9 mouse cellular contexts compared by ENCODE assay signal in the genomic region with DNA sequence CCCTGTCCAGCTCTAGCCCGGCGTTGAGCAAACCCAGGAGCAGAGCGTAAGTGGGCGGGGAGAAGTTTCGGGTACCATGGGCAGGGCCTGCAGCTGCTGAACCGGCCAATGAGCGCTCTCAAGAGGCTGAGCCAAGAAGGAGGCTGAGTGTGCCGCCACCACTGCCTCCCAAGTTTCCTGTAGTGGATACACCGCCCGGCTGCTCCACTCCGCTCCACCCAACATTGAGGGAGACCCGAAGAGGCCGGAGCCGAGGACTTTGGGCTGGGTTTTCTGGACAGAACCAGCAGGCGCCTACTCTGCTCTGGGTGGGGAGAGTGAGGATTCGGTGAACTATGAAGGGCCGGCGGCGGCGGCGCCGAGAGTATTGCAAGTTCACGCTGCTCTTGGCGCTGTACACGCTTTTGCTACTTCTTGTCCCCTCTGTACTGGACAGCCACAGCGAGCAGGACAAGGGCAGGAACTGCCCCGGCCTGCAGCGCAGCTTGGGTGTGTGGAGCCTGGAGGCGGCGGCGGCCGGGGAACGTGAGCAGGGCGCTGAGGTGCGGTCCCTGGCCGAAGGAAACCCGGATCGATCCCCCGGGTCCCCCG. TPM values are rescaled to one million over a fixed set of nuclear protein-coding genes. Genes with fewer than 3 reads are reported as not detected.
DNase-seq lines count a peak whose midpoint lies in the region; ATAC-seq and TF ChIP-seq lines count a peak whose summit lies in the region.
"Had no signal": no experiment of that assay in that cellular context is flagged by ENCODE, and none has a peak within 500 bp of the region (broad histone marks: within the 10 kb centered on the region; RNA-seq: fewer than 3 reads in every experiment).

Gene Chst7, plus strand, starts transcription at position 180 of the 591 bp plus-strand sequence.

- H3K27me3 ChIP-seq in embryonic facial prominence, embryonic 12.5 days = peaks cover 12% of the 10 kb centered on the region; the same call in 1 of the 2 replicates
- H3K27me3 ChIP-seq in intestine, postnatal 0 days (replicated peaks; ENCODE audit: control insufficient read depth, insufficient read depth, low read length) = no peaks in the 10 kb centered on the region
- H3K27me3 ChIP-seq in limb, embryonic 11.5 days (ENCODE audit: control insufficient read depth, insufficient read depth, low read length) = peaks cover 9% of the 10 kb centered on the region
- peaks cover 20% of the 10 kb centered on the region for H3K27me3 ChIP-seq in midbrain, embryonic 10.5 days (ENCODE audit: low read depth, poor library complexity, severe bottlenecking)

- 32% methylated on average over 38 of the region's 40 CpGs for WGBS in embryonic facial prominence, embryonic 12.5 days
- WGBS in intestine, postnatal 0 days = 25% methylated on average over 36 of the region's 40 CpGs
- WGBS in limb, embryonic 11.5 days = 20% methylated on average over 38 of the region's 40 CpGs
- 23% methylated on average over 39 of the region's 40 CpGs for WGBS in midbrain, embryonic 10.5 days

- no peaks in the 10 kb centered on the region for H3K9me3 ChIP-seq in embryonic facial prominence, embryonic 12.5 days
- H3K9me3 ChIP-seq in intestine, postnatal 0 days (ENCODE audit: control insufficient read depth) = no peaks in the 10 kb centered on the region
- no peaks in the 10 kb centered on the region for H3K9me3 ChIP-seq in limb, embryonic 11.5 days (ENCODE audit: control insufficient read depth, low read length)
- peaks cover 19% of the 10 kb centered on the region for H3K9me3 ChIP-seq in midbrain, embryonic 10.5 days (replicated peaks)

- H3K27ac ChIP-seq in embryonic facial prominence, embryonic 12.5 days = no peak within 1 kb of the TSS
- H3K27ac ChIP-seq in intestine, postnatal 0 days (ENCODE audit: low read depth, low read length) = no peak within 1 kb of the TSS
- H3K27ac ChIP-seq in limb, embryonic 11.5 days (replicated peaks; ENCODE audit: low read depth, low read length) = no peak within 1 kb of the TSS
- H3K27ac ChIP-seq in midbrain, embryonic 10.5 days (replicated peaks) = peak within 1 kb of the TSS; percentile 28; the same call in 1 of the 2 replicates

- no peak within 1 kb of the TSS for H3K9ac ChIP-seq in embryonic facial prominence, embryonic 12.5 days
- H3K9ac ChIP-seq in intestine, postnatal 0 days (ENCODE audit: low read depth, low read length) = no peak within 1 kb of the TSS
- no peak within 1 kb of the TSS; the same call in 1 of the 2 replicates for H3K9ac ChIP-seq in limb, embryonic 11.5 days (ENCODE audit: low read length)

- ATAC-seq in cerebellum, adult (ENCODE audit: insufficient number of reproducible peaks, low FRiP score, low TSS enrichment) = peak; percentile 68; the same call in 1 of the 2 replicates
- peak; percentile 91 for ATAC-seq in embryonic facial prominence, embryonic 12.5 days (ENCODE audit: insufficient number of reproducible peaks, insufficient read depth, low FRiP score, low TSS enrichment)
- ATAC-seq in intestine, postnatal 0 days = peak; percentile 51; the same call in 1 of the 2 replicates
- peak; percentile 90 for ATAC-seq in limb, embryonic 11.5 days (ENCODE audit: insufficient number of reproducible peaks, low FRiP score, low TSS enrichment, low read depth)

- no peak for DNase-seq in cerebellum, adult 9-10 months
- DNase-seq in heart, adult 18-20 months = peak; percentile 83 to 91
- peak; percentile 71 for DNase-seq in limb, embryonic 11.5 days (ENCODE audit: low spot score)
- peak; percentile 69 for DNase-seq in midbrain, embryonic 10.5 days (ENCODE audit: low spot score)
- DNase-seq in spleen, postnatal 36 days (ENCODE audit: low spot score in 2 of 2) = peak; percentile 17 to 26

- peak within 1 kb of the TSS; percentile 41 for H3K4me3 ChIP-seq in embryonic facial prominence, embryonic 12.5 days
- peak within 1 kb of the TSS; percentile 39 for H3K4me3 ChIP-seq in intestine, postnatal 0 days (ENCODE audit: low read depth, low read length)
- H3K4me3 ChIP-seq in limb, embryonic 11.5 days (ENCODE audit: low read depth, low read length) = peak within 1 kb of the TSS; percentile 35
- H3K4me3 ChIP-seq in midbrain, embryonic 10.5 days = peak within 1 kb of the TSS; percentile 57

- peak within 1 kb of the TSS; percentile 71 for H3K4me2 ChIP-seq in embryonic facial prominence, embryonic 12.5 days (replicated peaks)
- H3K4me2 ChIP-seq in intestine, postnatal 0 days (replicated peaks; ENCODE audit: low read depth) = peak within 1 kb of the TSS; percentile 73
- peak within 1 kb of the TSS; percentile 64 for H3K4me2 ChIP-seq in limb, embryonic 11.5 days (ENCODE audit: low read depth, severe bottlenecking)

- no peak for TF ChIP-seq CTCF in intestine, postnatal 0 days (IDR thresholded peaks at IDR 0.05; ENCODE audit: low read depth)

- no peaks in the 10 kb centered on the region for H3K36me3 ChIP-seq in embryonic facial prominence, embryonic 12.5 days
- no peaks in the 10 kb centered on the region for H3K36me3 ChIP-seq in intestine, postnatal 0 days (ENCODE audit: control insufficient read depth, insufficient read depth)
- no peaks in the 10 kb centered on the region for H3K36me3 ChIP-seq in limb, embryonic 11.5 days (ENCODE audit: control insufficient read depth, insufficient read depth, low read length)
- H3K36me3 ChIP-seq in midbrain, embryonic 10.5 days = no peaks in the 10 kb centered on the region

- no peaks in the 10 kb centered on the region for H3K4me1 ChIP-seq in embryonic facial prominence, embryonic 12.5 days
- no peaks in the 10 kb centered on the region for H3K4me1 ChIP-seq in intestine, postnatal 0 days (replicated peaks; ENCODE audit: control insufficient read depth, insufficient read depth, low read length)
- H3K4me1 ChIP-seq in limb, embryonic 11.5 days (ENCODE audit: control insufficient read depth, insufficient read depth, low read length) = no peaks in the 10 kb centered on the region
- H3K4me1 ChIP-seq in midbrain, embryonic 10.5 days = no peaks in the 10 kb centered on the region; the same call in none of the 2 replicates

RNA-seq across cellular contexts. Expression of gene Chst7, which starts in this region (rescaled TPM):
- 1.9 and 2.6 TPM in 2 replicates for polyA plus RNA-seq in embryonic facial prominence, embryonic 12.5 days (2016; fragmentation: Nextera tagmentation; extraction: Ambion mirVana)
- 1 to 10 TPM; 2.5 TPM for total RNA-seq in heart, adult 18-20 months (2021)
- 2.3 and 2.4 TPM in 2 replicates for polyA plus RNA-seq in intestine, postnatal 0 days (2015; fragmentation: Nextera tagmentation; extraction: Ambion mirVana)
- 0.82 and 1.3 TPM in 2 replicates for polyA plus RNA-seq in limb, embryonic 11.5 days (2014; fragmentation: Nextera tagmentation; extraction: Ambion mirVana)
- 3.9 and 4.4 TPM in 2 replicates for polyA plus RNA-seq in midbrain, embryonic 10.5 days (2016; fragmentation: Nextera tagmentation; extraction: Ambion mirVana)
- total RNA-seq: neutrophil, adult 5-6 weeks had no signal
